ENCODE assay signal across 11 mouse cellular contexts in the genomic region with DNA sequence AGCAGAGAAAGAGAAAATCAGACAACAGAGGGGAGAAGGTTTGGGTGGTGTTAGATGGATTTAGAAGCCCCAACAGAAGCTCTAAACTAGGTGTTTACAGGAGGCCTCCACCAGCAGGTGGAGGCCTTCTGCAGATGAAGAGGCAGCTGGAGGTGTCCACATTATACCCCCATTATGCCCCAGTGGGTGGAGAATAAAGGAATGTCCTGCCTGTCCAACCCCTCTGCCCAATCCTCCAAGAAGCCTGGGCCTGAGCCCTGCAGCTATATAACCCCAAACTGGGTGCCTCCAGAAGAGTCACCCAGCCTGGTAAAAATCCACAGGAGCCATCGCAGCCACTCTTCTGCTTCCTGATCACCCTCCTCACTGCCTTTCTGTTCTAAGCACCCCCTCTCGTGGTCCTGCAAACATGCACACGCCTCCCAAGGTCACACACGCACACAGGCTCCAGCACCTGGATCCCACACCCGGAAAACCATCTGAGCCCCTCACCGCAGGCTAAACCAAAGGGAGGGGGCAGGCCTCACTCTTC. TPM values are rescaled to one million over a fixed set of nuclear protein-coding genes. Genes with fewer than 3 reads are reported as not detected.
DNase-seq lines count a peak whose midpoint lies in the region; ATAC-seq lines count a peak whose summit lies in the region.
"Had no signal": no experiment of that assay in that cellular context is flagged by ENCODE, and none has a peak within 500 bp of the region (broad histone marks: within the 10 kb centered on the region; RNA-seq: fewer than 3 reads in every experiment).

No protein-coding gene starts in this region.

- no peak for DNase-seq in liver, embryonic 11.5 days (ENCODE audit: low spot score)
- DNase-seq in liver: no peak
- peak; percentile 29 to 37 for DNase-seq in cerebellum, postnatal 36 days
- DNase-seq in urinary bladder, adult 18-20 months (ENCODE audit: low spot score in 2 of 2): no peak
- no peak for DNase-seq in thymus, postnatal 25 days
- no peak for DNase-seq in ovary, adult 18-20 months (ENCODE audit: low spot score)

- WGBS in liver, embryonic 11.5 days: 16% methylated on average over 6 of the region's 6 CpGs
- WGBS in hindbrain, embryonic 13.5 days: 7% methylated on average over 6 of the region's 6 CpGs
- WGBS in neural tube, embryonic 13.5 days: 7% methylated on average over 6 of the region's 6 CpGs

- H3K4me2 ChIP-seq in liver, embryonic 11.5 days: peak overlapping the region; percentile 65
- H3K4me2 ChIP-seq in hindbrain, embryonic 13.5 days: peak overlapping the region; percentile 76
- peak overlapping the region; percentile 80 for H3K4me2 ChIP-seq in neural tube, embryonic 13.5 days

- H3K27me3 ChIP-seq in liver, embryonic 11.5 days (replicated peaks; ENCODE audit: control insufficient read depth, insufficient read depth, low read length): peaks cover 37% of the 10 kb centered on the region
- peaks cover 24% of the 10 kb centered on the region for H3K27me3 ChIP-seq in hindbrain, embryonic 13.5 days
- peaks cover 31% of the 10 kb centered on the region for H3K27me3 ChIP-seq in neural tube, embryonic 13.5 days

- H3K4me3 ChIP-seq in liver, embryonic 11.5 days (ENCODE audit: low read depth, low read length): no peak overlapping the region
- H3K4me3 ChIP-seq in hindbrain, embryonic 13.5 days: peak overlapping the region; percentile 64
- H3K4me3 ChIP-seq in neural tube, embryonic 13.5 days: peak overlapping the region; percentile 54

- H3K4me1 ChIP-seq in liver, embryonic 11.5 days (replicated peaks; ENCODE audit: control insufficient read depth, insufficient read depth, low read length): no peaks in the 10 kb centered on the region
- peaks cover 20% of the 10 kb centered on the region for H3K4me1 ChIP-seq in hindbrain, embryonic 13.5 days (replicated peaks)
- H3K4me1 ChIP-seq in neural tube, embryonic 13.5 days (replicated peaks): peaks cover 18% of the 10 kb centered on the region

- H3K27ac ChIP-seq in liver, embryonic 11.5 days (ENCODE audit: low read depth, low read length): no peak overlapping the region
- peak overlapping the region; percentile 83 for H3K27ac ChIP-seq in hindbrain, embryonic 13.5 days
- peak overlapping the region; percentile 62 for H3K27ac ChIP-seq in neural tube, embryonic 13.5 days (replicated peaks)
- H3K27ac ChIP-seq: liver, embryonic 14.5 days had no signal

- ATAC-seq in liver, embryonic 11.5 days (replicated peaks; ENCODE audit: low FRiP score): no peak
- ATAC-seq in hindbrain, embryonic 13.5 days (ENCODE audit: low FRiP score): peak; percentile 15; the same call in 1 of the 2 replicates
- ATAC-seq in neural tube, embryonic 13.5 days (ENCODE audit: low read depth): 0 out of 2 replicates have a peak, but pooled peaks have one; percentile 15

- no peaks in the 10 kb centered on the region for H3K36me3 ChIP-seq in liver, embryonic 11.5 days (ENCODE audit: control insufficient read depth, insufficient read depth, low read length)
- H3K36me3 ChIP-seq in hindbrain, embryonic 13.5 days: no peaks in the 10 kb centered on the region
- H3K36me3 ChIP-seq in neural tube, embryonic 13.5 days: no peaks in the 10 kb centered on the region

- no peak overlapping the region for H3K9ac ChIP-seq in liver, embryonic 11.5 days (ENCODE audit: low read depth, low read length)
- H3K9ac ChIP-seq in hindbrain, embryonic 13.5 days: peak overlapping the region; percentile 87
- peak overlapping the region; percentile 82 for H3K9ac ChIP-seq in neural tube, embryonic 13.5 days
- H3K9ac ChIP-seq: liver, embryonic 14.5 days had no signal

- no peaks in the 10 kb centered on the region for H3K9me3 ChIP-seq in liver, embryonic 11.5 days (ENCODE audit: control insufficient read depth, low read length)
- H3K9me3 ChIP-seq in hindbrain, embryonic 13.5 days: no peaks in the 10 kb centered on the region
- H3K9me3 ChIP-seq in neural tube, embryonic 13.5 days: no peaks in the 10 kb centered on the region

RNA-seq across cellular contexts. Expression of gene Fbxo41, which starts 1.2 kb away (rescaled TPM):
- 0.04 and 0.08 TPM in 2 replicates for polyA plus RNA-seq in liver, embryonic 11.5 days (2014; fragmentation: Nextera tagmentation; extraction: Ambion mirVana)
- polyA plus RNA-seq in hindbrain, embryonic 13.5 days (2015; fragmentation: Nextera tagmentation; extraction: Ambion mirVana): 5.3 and 5.5 TPM in 2 replicates
- polyA plus RNA-seq in neural tube, embryonic 13.5 days (2015; fragmentation: Nextera tagmentation; extraction: Ambion mirVana): 4.8 TPM in 2 replicates
- polyA plus RNA-seq: heart, embryonic 11.5 days; liver, embryonic 14.5 days had no signal

RNA-seq across cellular contexts. Expression of gene Egr4, which starts 11.8 kb away (rescaled TPM):
- not detected in 2 replicates for polyA plus RNA-seq in liver, embryonic 11.5 days (2014; fragmentation: Nextera tagmentation; extraction: Ambion mirVana)
- polyA plus RNA-seq in hindbrain, embryonic 13.5 days (2015; fragmentation: Nextera tagmentation; extraction: Ambion mirVana): not detected in 2 replicates
- polyA plus RNA-seq in neural tube, embryonic 13.5 days (2015; fragmentation: Nextera tagmentation; extraction: Ambion mirVana): not detected in 2 replicates
- polyA plus RNA-seq: heart, embryonic 11.5 days; liver, embryonic 14.5 days; urinary bladder, adult 2 months had no signal

RNA-seq across cellular contexts. Expression of gene Pradc1, which starts 49.9 kb away (rescaled TPM):
- 35.7 and 37.7 TPM in 2 replicates for polyA plus RNA-seq in liver, embryonic 11.5 days (2014; fragmentation: Nextera tagmentation; extraction: Ambion mirVana)
- 20.2 and 22.7 TPM in 2 replicates for polyA plus RNA-seq in hindbrain, embryonic 13.5 days (2015; fragmentation: Nextera tagmentation; extraction: Ambion mirVana)
- 24.4 and 25.0 TPM in 2 replicates for polyA plus RNA-seq in neural tube, embryonic 13.5 days (2015; fragmentation: Nextera tagmentation; extraction: Ambion mirVana)

RNA-seq across cellular contexts. Expression of gene Cct7, which starts 50.3 kb away (rescaled TPM):
- polyA plus RNA-seq in liver, embryonic 11.5 days (2014; fragmentation: Nextera tagmentation; extraction: Ambion mirVana): 695 and 755 TPM in 2 replicates
- 601 and 603 TPM in 2 replicates for polyA plus RNA-seq in hindbrain, embryonic 13.5 days (2015; fragmentation: Nextera tagmentation; extraction: Ambion mirVana)
- 564 and 592 TPM in 2 replicates for polyA plus RNA-seq in neural tube, embryonic 13.5 days (2015; fragmentation: Nextera tagmentation; extraction: Ambion mirVana)

Comparison
In these comparisons a context has a peak if more than half of its experiments do, and no peak if none do; other contexts are left out.
1. DNase-seq: peak in cerebellum, postnatal 36 days (2 of 2); none in liver, embryonic 11.5 days (single experiment), liver (single experiment), urinary bladder, adult 18-20 months (0 of 2), thymus, postnatal 25 days (single experiment) and ovary, adult 18-20 months (single experiment).
2. Peak in every context shown above with its lines, with median percentiles within 50 percentile points of each other: H3K4me2 ChIP-seq.